Mouse (Mus musculus): ENCODE results near the gene Lrrn3.

DNA sequence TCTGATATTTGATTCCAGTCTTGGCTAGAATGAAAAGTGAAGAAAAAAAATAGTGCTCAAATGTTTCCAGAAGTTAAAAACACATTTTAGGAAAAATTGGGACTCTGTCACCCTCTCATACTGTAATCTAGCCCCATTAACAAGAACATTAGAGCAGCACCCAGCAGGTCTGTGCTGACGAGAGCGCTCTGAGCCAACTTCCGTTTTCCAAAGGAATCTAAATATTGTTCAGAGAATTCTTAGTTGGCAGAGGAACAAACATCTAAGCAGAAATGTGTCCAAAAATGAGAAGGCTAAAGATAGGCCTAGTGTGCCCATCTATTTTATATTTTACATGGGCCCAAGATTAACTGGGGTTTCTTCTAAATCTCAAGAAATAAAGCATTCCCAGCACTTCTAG, 24.4 kb upstream of the Lrrn3 start:
- TF ChIP-seq CTCF (IDR thresholded peaks at IDR 0.05; ENCODE audit: low read depth, low read length) (no peak), POLR2A (IDR thresholded peaks at IDR 0.05; ENCODE audit: insufficient read depth, low read length) (no peak)

Measured in ES-Bruce4 (cell line).